Mouse (Mus musculus) myocyte (in vitro differentiated cells): ENCODE measurements at regions not wholly inside any gene's neighbourhood (a gene's known extent, or its start where the extent isn't known, plus 50 kb on each side); places are given as distances from the start of the nearest gene placed in this dataset.

ENCODE experiments used
- H3K27me3 ChIP-seq: one replicate; pipeline ENCODE4 v1.6.1; 2011; ENCODE audit not compliant: control insufficient read depth, insufficient read depth, insufficient read length
- H3K36me3 ChIP-seq: one replicate; pipeline ENCODE4 v1.6.1; 2011; ENCODE audit not compliant: control insufficient read depth, insufficient read depth
- H3K4me2 ChIP-seq: one replicate; pipeline ENCODE4 v1.6.1; 2011; ENCODE audit warnings: low read depth, control low read depth
- H3K4me3 ChIP-seq: one replicate; pipeline ENCODE4 v1.5.1; 2011; ENCODE audit warnings: mild to moderate bottlenecking, control low read depth, moderate library complexity
- H3K79me2 ChIP-seq: one replicate; pipeline ENCODE4 v1.6.1; 2011; ENCODE audit not compliant: control insufficient read depth, insufficient read depth
- H3ac ChIP-seq: one replicate; pipeline ENCODE4 v1.6.1; 2011; ENCODE audit not compliant: control insufficient read depth, insufficient read length
- CEBPB ChIP-seq: IDR thresholded peaks from 2 replicates; pipeline ENCODE4 v1.6.1; 2011; ENCODE audit warnings: mild to moderate bottlenecking, moderate library complexity; ENCODE audit not compliant: poor library complexity, insufficient read depth, severe bottlenecking
- E2F4 ChIP-seq: IDR thresholded peaks from one replicate; pipeline ENCODE4 v1.6.1; 2011; ENCODE audit warnings: mild to moderate bottlenecking, control low read depth, moderate library complexity; ENCODE audit not compliant: insufficient read depth
- MAX ChIP-seq: IDR thresholded peaks from one replicate; pipeline ENCODE4 v1.6.1; 2011; ENCODE audit warnings: low read depth, mild to moderate bottlenecking, control low read depth
- MYOD1 ChIP-seq, 3 experiments: IDR thresholded peaks; one replicate each; pipeline ENCODE4 v1.6.1; 2011; ENCODE audit warnings: control low read depth in 2 of 3, low read depth in 2 of 3, mild to moderate bottlenecking in 2 of 3, moderate library complexity in 1 of 3; ENCODE audit not compliant: insufficient read length in 2 of 3, control insufficient read depth in 1 of 3
- MYOG ChIP-seq, 3 experiments: IDR thresholded peaks; one replicate each; pipeline ENCODE4 v1.6.1; 2011; ENCODE audit warnings: control low read depth in 2 of 3, low read depth in 2 of 3, mild to moderate bottlenecking in 2 of 3; ENCODE audit not compliant: insufficient read length in 2 of 3, control insufficient read depth in 1 of 3, insufficient read depth in 1 of 3
- POLR2A ChIP-seq: IDR thresholded peaks from one replicate; pipeline ENCODE4 v1.6.1; 2011; ENCODE audit warnings: low read depth, mild to moderate bottlenecking, control low read depth, moderate library complexity; ENCODE audit not compliant: insufficient read length
- POLR2AphosphoS2 ChIP-seq: IDR thresholded peaks from one replicate; pipeline ENCODE4 v1.6.1; 2011; ENCODE audit warnings: low read depth, control low read depth; ENCODE audit not compliant: insufficient read length
- REST ChIP-seq: IDR thresholded peaks from one replicate; pipeline ENCODE4 v1.6.1; 2011; ENCODE audit warnings: mild to moderate bottlenecking, control low read depth, moderate library complexity; ENCODE audit not compliant: insufficient read depth, insufficient read length
- SRF ChIP-seq: IDR thresholded peaks from one replicate; pipeline ENCODE4 v1.6.1; 2011; ENCODE audit warnings: low read depth; ENCODE audit not compliant: control insufficient read depth, insufficient read length
- TCF12 ChIP-seq: IDR thresholded peaks from one replicate; pipeline ENCODE4 v1.6.1; 2011; ENCODE audit warnings: mild to moderate bottlenecking, control low read depth; ENCODE audit not compliant: poor library complexity, insufficient read depth, severe bottlenecking
- TCF3 ChIP-seq: IDR thresholded peaks from one replicate; pipeline ENCODE4 v1.6.1; 2011; ENCODE audit warnings: low read depth, control low read depth; ENCODE audit not compliant: insufficient read length
- USF1 ChIP-seq: IDR thresholded peaks from one replicate; pipeline ENCODE4 v1.6.1; 2011; ENCODE audit warnings: low read depth, mild to moderate bottlenecking, control low read depth, moderate library complexity

- no peaks in the 10 kb centered on the region for H3K27me3 ChIP-seq
- no peak overlapping the region for H3K4me2 ChIP-seq
- no peak overlapping the region for H3K4me3 ChIP-seq
- H3K36me3 ChIP-seq = no peaks in the 10 kb centered on the region
- H3ac ChIP-seq = no peak overlapping the region
- TF ChIP-seq TCF3 (no peak), TCF12 (no peak), E2F4 (no peak), REST (no peak), POLR2A (no peak), SRF (no peak), USF1 (no peak), POLR2AphosphoS2 (no peak), MYOD1 (IDR thresholded peaks at IDR 0.05; ENCODE audit: control insufficient read depth in 1 of 3, insufficient read length in 2 of 3, low read depth in 2 of 3) (no peak), MYOG (IDR thresholded peaks at IDR 0.05; ENCODE audit: control insufficient read depth in 1 of 3, insufficient read depth in 1 of 3, insufficient read length in 2 of 3, low read depth in 2 of 3) (no peak), MAX (no peak), CEBPB (no peak)
- no peaks in the 10 kb centered on the region for H3K79me2 ChIP-seq
Measured at GRCm38 (mm10) chr11:89247991-89248390, 54.1 kb downstream of the Nog start.

- Histone ChIP-seq H3K4me2 (no peak overlapping the region), H3K79me2 (no peaks in the 10 kb centered on the region), H3K27me3 (no peaks in the 10 kb centered on the region), H3K36me3 (no peaks in the 10 kb centered on the region), H3K4me3 (no peak overlapping the region), H3ac (no peak overlapping the region)
- TF ChIP-seq TCF12 = no peak
- TF ChIP-seq TCF3 = no peak
Measured at GRCm38 (mm10) chr11:89243370-89243769, 58.8 kb downstream of the Nog start.

GRCm38 (mm10) chr11:89242130-89242529, 60.0 kb downstream of the Nog start:
- Histone ChIP-seq H3ac (no peak overlapping the region), H3K36me3 (no peaks in the 10 kb centered on the region), H3K79me2 (no peaks in the 10 kb centered on the region), H3K4me3 (no peak overlapping the region), H3K27me3 (no peaks in the 10 kb centered on the region), H3K4me2 (no peak overlapping the region)
- TF ChIP-seq MYOG (IDR thresholded peaks at IDR 0.05; ENCODE audit: control insufficient read depth in 1 of 3, insufficient read depth in 1 of 3, insufficient read length in 2 of 3, low read depth in 2 of 3) = no peak
- TF ChIP-seq POLR2AphosphoS2 = no peak
- TF ChIP-seq POLR2A = no peak
- no peak for TF ChIP-seq MAX
- no peak for TF ChIP-seq E2F4
- TF ChIP-seq SRF = no peak
- TF ChIP-seq MYOD1 (IDR thresholded peaks at IDR 0.05; ENCODE audit: control insufficient read depth in 1 of 3, insufficient read length in 2 of 3, low read depth in 2 of 3) = no peak
- TF ChIP-seq USF1 = no peak
- TF ChIP-seq TCF3 = no peak
- no peak for TF ChIP-seq TCF12
- TF ChIP-seq CEBPB = no peak
- TF ChIP-seq REST = no peak

GRCm38 (mm10) chr11:89239891-89240290, 62.2 kb downstream of the Nog start:
- Histone ChIP-seq H3ac (no peak overlapping the region), H3K79me2 (no peaks in the 10 kb centered on the region), H3K27me3 (no peaks in the 10 kb centered on the region), H3K36me3 (no peaks in the 10 kb centered on the region), H3K4me3 (no peak overlapping the region), H3K4me2 (peak overlapping the region; percentile 40)
- TF ChIP-seq E2F4 = no peak
- no peak for TF ChIP-seq MYOG (IDR thresholded peaks at IDR 0.05; ENCODE audit: control insufficient read depth in 1 of 3, insufficient read depth in 1 of 3, insufficient read length in 2 of 3, low read depth in 2 of 3)
- no peak for TF ChIP-seq TCF3
- TF ChIP-seq MYOD1 (IDR thresholded peaks at IDR 0.05; ENCODE audit: control insufficient read depth in 1 of 3, insufficient read length in 2 of 3, low read depth in 2 of 3) = no peak
- TF ChIP-seq REST = no peak
- TF ChIP-seq POLR2A = no peak
- TF ChIP-seq USF1 = no peak
- no peak for TF ChIP-seq POLR2AphosphoS2
- no peak for TF ChIP-seq TCF12

GRCm38 (mm10) chr11:89236904-89237303, 65.2 kb downstream of the Nog start:
- no peak overlapping the region for H3ac ChIP-seq
- TF ChIP-seq REST = no peak
- no peak for TF ChIP-seq SRF
- TF ChIP-seq USF1 = no peak
- TF ChIP-seq POLR2A = no peak
- TF ChIP-seq TCF12 = no peak
- TF ChIP-seq MAX = no peak
- TF ChIP-seq TCF3 = no peak
- TF ChIP-seq MYOD1 (IDR thresholded peaks at IDR 0.05; ENCODE audit: control insufficient read depth in 1 of 3, insufficient read length in 2 of 3, low read depth in 2 of 3) = no peak
- no peak for TF ChIP-seq CEBPB
- TF ChIP-seq POLR2AphosphoS2 = no peak
- TF ChIP-seq E2F4 = no peak
- TF ChIP-seq MYOG (IDR thresholded peaks at IDR 0.05; ENCODE audit: control insufficient read depth in 1 of 3, insufficient read depth in 1 of 3, insufficient read length in 2 of 3, low read depth in 2 of 3) = no peak
- no peaks in the 10 kb centered on the region for H3K79me2 ChIP-seq
- no peaks in the 10 kb centered on the region for H3K36me3 ChIP-seq
- H3K27me3 ChIP-seq = no peaks in the 10 kb centered on the region
- H3K4me2 ChIP-seq = no peak overlapping the region
- H3K4me3 ChIP-seq = no peak overlapping the region
